Mouse (Mus musculus) T-helper 1 cell (primary cell): ENCODE measurements at regions not wholly inside any gene's neighbourhood (a gene's known extent, or its start where the extent isn't known, plus 50 kb on each side); places are given as distances from the start of the nearest gene placed in this dataset.
"Not testable (repeated sequence)": the region's sequence is repeated elsewhere in the genome, so short reads cannot be mapped to it uniquely, and the experiment has no call there.

Experiments
- in situ Hi-C: fragments of 300-600 bp; cut with MboI, MseI; formaldehyde crosslinking; loops from one replicate; pipeline ENCODE4 v1.15.1; 2025; ENCODE audit warnings: high pct_unique_total_duplicates

GRCm38 (mm10) chr3:21621745-21622144, 454.7 kb upstream of the Tbl1xr1 start:
- in situ Hi-C loops = no loop called here

- in situ Hi-C loops = no loop called here
Observed at GRCm38 (mm10) chr3:21625039-21625438, 451.4 kb upstream of the Tbl1xr1 start.

GRCm38 (mm10) chr3:21626029-21626428, 450.4 kb upstream of the Tbl1xr1 start:
- in situ Hi-C loops = no loop called here

DNA sequence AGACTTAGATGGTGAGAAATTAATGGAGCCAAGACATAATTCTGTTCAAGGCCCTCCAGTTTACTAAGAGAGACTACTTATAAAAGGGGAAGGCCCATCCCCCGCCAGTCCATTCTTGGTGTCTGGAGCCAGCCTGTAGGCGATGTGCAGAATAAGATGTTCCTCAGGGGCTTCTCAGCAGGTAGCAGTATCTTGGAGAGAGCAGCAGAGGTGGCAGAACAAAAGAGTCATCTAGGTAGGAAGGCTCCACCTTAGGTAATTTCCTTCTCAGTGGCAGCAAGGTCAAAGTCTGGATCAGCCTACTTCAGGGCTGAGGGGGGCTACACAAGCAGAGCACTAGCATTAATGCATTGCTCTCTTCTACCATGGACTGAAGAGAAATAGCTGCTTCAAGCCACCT, 449.4 kb upstream of the Tbl1xr1 start:
- in situ Hi-C loops = not testable (repeated sequence)

GRCm38 (mm10) chr3:21633600-21634221, 442.7 kb upstream of the Tbl1xr1 start:
- in situ Hi-C loops = no loop called here

DNA sequence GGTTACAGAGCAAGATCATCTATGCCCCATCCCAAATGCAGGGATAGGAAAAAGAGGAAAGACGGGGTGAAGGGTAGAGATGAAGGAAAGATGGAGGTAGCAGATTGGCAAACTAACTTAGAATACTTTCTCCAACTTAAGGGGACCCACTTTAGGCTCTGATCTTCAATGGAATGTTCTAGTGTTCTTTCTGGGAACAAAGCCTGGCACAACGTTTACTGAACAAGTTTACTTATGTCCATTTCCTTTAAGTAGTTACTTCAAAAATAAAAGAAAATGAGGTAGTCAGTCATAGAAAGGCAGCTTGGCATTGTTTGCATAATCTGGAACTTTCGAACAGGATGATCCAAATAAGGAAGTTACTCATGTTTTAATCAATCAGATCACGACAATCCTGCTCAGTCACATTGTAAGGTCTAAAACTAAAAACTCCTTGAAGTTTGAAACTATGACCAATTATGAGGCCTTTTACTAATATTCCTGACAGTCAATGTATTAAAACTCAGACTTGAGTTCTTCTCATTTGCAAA, 441.7 kb upstream of the Tbl1xr1 start:
- in situ Hi-C loops = no loop called here

DNA sequence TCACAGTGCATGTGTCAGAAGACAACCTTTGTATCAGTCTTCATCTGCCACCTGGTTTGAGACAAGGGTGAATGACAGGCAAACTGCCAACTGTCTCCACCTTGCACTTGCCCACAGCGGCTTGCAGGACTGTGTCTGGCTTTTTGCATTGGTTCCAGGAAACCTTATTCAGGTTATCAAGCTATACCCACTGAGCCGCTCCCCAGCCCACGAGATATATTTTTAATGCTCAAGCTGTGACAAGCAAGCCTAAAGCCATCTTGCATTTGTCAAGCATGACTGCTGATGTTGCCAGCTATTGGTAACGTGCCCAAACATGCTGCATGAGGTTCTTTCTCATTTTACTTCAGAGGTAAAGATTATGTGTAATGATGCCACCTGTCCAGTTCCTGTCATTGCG, 437.6 kb upstream of the Tbl1xr1 start:
- in situ Hi-C loops = no loop called here

DNA sequence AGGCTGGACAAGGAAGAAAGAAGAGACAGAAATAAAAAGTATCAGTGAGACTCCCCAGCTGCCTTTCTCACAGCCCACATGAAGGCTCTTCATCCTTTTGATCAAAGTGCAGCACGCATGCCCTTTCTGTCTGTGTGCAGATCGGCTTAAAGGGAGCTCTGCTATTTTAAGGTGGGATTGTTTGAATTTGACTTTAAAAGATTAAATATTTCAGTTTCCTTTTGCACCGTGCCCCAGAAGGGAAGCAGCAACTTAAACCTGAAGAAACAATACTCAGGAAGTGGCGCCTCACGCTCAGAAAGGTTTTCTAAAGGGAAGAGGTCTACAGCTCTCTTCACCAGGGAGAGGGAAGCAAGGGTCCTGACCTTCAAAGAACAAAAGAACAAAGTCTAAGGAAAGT, 436.9 kb upstream of the Tbl1xr1 start:
- in situ Hi-C loops = no loop called here

GRCm38 (mm10) chr3:21644086-21644485, 432.4 kb upstream of the Tbl1xr1 start:
- in situ Hi-C loops = no loop called here

DNA sequence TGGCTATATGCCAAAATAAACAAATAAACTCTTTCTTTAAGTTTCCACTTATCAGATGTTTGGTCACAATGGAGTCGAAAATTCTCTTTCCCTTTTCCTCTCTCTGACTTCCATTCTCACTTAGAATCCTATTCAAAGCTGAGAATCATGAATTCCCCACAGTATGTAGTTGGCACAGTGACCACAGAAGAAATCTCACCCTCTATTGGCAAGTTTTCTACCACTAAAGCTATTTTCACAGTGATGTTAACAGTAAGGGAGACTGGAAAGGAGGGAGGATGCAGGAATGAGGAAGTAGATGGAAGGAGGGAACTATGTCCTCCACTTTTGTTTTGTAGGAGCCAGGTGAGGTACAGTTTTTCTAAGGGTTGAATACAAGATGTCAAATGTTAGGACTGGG, 431.2 kb upstream of the Tbl1xr1 start:
- in situ Hi-C loops = no loop called here

GRCm38 (mm10) chr3:21649885-21650469, 426.5 kb upstream of the Tbl1xr1 start:
- in situ Hi-C loops = no loop called here

DNA sequence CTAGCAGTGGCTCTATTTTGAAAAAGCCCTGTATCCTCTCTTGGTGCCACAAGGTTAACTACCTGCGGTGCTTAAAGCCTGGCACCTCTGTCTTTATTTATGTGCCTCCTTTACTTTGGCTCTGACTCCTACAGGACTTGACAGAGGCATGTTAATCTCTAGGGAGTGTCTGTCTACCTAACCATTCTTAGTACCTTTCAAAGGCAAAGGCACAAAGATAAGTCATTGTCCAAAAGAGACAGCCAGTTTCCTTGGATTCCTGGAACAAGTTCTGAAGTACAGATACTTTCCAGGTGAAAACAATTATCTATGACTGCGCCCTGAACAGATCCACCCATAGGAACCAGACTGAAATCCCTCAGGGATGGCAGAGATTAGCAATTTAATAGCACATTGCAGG, 421.2 kb upstream of the Tbl1xr1 start:
- in situ Hi-C loops = no loop called here

DNA sequence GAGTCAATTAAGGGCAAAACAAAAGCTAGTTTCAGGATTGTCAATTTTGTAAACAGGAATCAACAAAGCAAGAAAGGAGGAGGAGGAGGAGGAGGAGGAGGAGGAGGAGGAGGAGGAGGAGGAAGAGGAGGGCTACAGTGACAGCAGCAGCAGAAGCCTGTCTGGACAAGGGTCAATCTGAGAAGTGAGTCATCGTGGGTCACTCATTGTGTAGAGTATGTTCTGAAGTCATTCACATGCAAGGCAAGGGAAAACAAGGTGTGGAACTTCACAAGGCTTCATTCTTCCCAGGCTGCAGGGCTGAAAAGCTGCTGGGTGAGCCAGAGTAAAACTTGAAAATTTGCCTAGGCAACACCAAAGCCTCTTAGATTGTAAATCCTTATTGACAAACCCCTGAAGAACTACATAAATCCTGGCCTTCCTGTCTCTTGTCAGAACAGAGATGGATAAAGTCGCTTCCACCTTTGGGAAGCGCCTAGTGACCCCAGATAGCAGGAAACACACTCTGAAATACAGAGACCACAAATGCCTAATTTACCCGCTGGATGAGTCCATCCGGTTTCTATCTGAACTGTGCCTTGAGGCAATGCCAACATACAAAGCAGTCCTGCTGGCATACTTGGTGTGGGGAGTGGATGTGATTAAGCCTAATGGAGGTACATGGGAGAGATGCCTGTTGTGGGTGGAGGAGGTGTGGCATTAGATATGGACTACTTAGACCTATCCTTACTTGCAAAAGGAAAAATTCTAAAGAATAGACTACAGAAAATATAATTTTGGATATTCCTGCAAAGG, 408.9 kb upstream of the Tbl1xr1 start:
- in situ Hi-C loops = no loop called here

GRCm38 (mm10) chr3:21671885-21672284, 404.6 kb upstream of the Tbl1xr1 start:
- in situ Hi-C loops = no loop called here

DNA sequence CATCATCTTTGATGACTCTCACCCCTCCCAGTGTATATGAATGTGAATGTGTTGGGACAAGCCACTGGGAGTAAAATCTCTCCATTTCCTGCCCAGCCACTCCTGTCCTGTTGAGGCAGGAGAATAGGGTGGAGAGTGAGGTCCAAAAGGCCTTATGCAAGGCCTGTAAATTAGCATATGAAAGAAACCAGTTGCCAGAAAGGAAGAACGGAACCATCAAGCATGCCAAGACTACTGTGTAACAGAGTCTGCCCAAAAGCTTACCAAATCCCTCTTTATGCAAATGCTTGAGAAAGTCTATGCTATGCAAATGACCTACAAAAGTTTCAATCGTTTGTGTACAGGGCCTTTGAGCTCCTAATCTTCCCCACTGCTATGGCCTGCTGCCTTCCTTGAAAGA, 404.0 kb upstream of the Tbl1xr1 start:
- in situ Hi-C loops = no loop called here

DNA sequence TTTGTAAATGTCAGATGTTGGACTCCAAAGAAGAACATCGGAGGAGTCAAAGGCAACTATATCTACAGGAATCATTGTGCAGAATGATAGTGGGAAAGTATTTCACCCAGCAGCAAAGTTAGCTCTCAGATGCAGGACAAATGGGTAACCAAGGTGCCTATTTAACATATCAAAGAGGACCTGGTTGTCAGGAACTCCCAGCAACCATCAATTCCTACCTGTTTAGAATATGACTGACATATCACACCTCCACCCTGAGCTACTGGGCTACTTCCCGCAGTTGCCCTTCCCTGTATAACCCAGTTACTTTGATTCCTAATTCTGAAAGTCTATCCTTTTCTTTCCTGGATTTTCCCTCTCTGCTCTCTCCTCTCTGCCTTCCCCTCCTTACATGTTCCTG, 403.0 kb upstream of the Tbl1xr1 start:
- in situ Hi-C loops = no loop called here

DNA sequence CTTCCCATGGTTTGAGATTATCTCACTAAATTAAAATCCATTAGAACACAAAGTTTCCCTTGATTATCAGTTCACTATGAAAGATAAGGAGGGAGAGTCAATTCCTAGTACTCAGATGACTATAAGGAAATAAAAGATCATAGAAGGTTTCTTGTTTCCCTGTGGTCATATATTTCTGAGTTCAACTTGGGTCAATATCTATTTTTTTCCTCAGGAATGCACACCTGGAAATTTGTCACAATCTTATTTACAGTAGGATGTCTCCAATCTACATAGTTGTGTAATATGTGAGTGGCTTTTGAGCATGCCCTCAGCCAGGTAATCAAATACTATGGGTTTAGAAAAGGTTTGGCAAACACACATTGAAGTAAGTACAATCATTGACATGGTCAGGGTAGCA, 398.2 kb upstream of the Tbl1xr1 start:
- in situ Hi-C loops = no loop called here

- in situ Hi-C loops = no loop called here
Observed at GRCm38 (mm10) chr3:21678734-21679133, 397.7 kb upstream of the Tbl1xr1 start.

DNA sequence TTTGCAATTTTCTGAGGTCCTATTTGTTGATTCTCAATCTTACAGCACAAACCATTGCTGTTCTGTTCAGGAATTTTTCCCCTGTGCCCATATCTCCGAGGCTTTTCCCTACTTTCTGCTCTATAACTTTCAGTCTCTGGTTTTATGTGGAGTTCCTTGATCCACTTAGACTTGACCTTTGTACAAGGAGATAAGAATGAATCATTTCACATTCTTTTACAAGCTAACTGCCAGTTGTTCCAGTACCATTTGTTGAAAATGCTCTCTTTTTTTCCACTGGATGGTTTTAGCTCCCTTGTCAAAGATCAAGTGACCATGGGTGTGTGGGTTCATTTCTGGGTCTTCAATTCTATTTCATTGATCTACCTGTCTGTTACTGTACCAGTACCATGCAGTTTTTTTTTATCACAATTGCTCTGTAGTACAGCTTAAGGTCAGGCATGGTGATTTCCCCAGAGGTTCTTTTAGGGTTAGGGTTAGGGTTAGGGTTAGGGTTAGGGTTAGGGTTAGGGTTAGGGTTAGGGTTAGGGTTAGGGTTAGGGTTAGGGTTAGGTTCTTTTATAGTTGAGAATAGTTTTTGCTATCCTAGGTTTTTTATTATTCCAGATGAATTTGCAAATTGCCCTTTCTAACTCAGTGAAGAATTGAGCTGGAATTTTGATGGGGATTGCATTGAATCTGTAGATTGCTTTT, 378.3 kb upstream of the Tbl1xr1 start:
- in situ Hi-C loops = not testable (repeated sequence)

DNA sequence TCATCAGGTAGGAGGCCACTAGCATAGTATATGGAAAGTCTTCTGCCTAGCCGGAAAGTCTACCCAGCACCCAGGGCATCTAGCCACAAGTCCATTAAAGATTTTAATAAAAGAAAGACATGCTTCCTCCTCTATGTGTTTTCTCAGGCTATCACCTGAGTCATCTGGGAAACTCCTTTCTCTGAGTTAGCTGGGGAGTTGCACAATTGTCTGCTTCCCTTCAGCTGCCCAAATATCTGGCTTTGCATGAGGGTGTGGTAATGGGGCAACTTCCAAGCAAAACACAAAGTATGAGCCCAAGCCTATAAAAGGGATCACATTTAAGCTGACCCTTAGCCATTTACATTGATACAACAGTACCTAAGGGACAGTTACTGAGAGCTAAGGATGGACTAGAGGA, 376.9 kb upstream of the Tbl1xr1 start:
- in situ Hi-C loops = no loop called here

DNA sequence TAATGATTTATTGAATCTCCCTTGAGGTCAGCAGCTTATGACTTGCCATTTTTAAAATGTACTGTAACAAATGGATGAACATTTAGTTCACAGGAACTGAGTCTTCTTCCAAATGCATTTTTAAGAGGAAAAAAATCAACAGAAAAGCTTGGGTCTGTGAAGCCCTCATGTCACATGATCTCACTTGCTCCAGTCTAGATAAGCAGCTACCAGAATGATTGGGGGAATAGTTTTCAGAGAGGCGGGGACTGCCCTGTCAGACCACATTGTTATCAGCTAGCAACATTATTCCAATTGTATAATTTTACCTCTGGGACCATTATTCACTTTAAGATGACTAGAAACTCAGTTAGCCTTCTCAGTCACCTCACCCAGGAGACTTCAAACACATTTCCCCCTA, 376.1 kb upstream of the Tbl1xr1 start:
- in situ Hi-C loops = no loop called here
